Mouse (Mus musculus): ENCODE results near the gene Pgf. TPM values are rescaled to one million over a fixed set of nuclear protein-coding genes. Genes with fewer than 3 reads are reported as not detected.
A peak's percentile ranks its signal among the peaks of the same experiment; 100 is the strongest.
"Not testable (repeated sequence)": the region's sequence is repeated elsewhere in the genome, so short reads cannot be mapped to it uniquely, and the experiment has no call there.

The Pgf gene
- total RNA-seq, 2 experiments from 2014 or later, result 1.5 to 1.8 TPM

GRCm38 (mm10) chr12:85146355-85146754 is 31.2 kb downstream of the Pgf start:
- intact Hi-C loops (cut with DNase I), result loop anchor here (10.0 kb wide), 1 partner anchor 338 kb away; no protein-coding TSS in a partner anchor
- TF ChIP-seq CTCF (IDR thresholded peaks at IDR 0.05), result no peak
- Histone ChIP-seq H3K4me3 (no peak overlapping the region), H3K27ac (peak overlapping the region; percentile 44)
- DNase-seq, result no peak

GRCm38 (mm10) chr12:85145630-85146029 is 32.0 kb downstream of the Pgf start:
- peak; percentile 82 for DNase-seq
- no peak for TF ChIP-seq CTCF (IDR thresholded peaks at IDR 0.05)
- intact Hi-C loops (cut with DNase I), result loop anchor here (10.0 kb wide), 1 partner anchor 339 kb away; no protein-coding TSS in a partner anchor
- Histone ChIP-seq H3K4me3 (no peak overlapping the region), H3K27ac (peak overlapping the region; percentile 44)

GRCm38 (mm10) chr12:85144821-85145220 is 32.8 kb downstream of the Pgf start:
- intact Hi-C loops (cut with DNase I), result loop anchor here (10.0 kb wide), 1 partner anchor 340 kb away; no protein-coding TSS in a partner anchor
- Histone ChIP-seq H3K27ac (0 out of 2 replicates have a peak overlapping the region, but pooled peaks have one; percentile 20), H3K4me3 (no peak overlapping the region)
- no peak for TF ChIP-seq CTCF (IDR thresholded peaks at IDR 0.05)
- no peak for DNase-seq

GRCm38 (mm10) chr12:85144276-85144675 is 33.3 kb downstream of the Pgf start:
- TF ChIP-seq CTCF (IDR thresholded peaks at IDR 0.05), result peak; percentile 58
- DNase-seq, H3K27ac ChIP-seq, H3K4me3 ChIP-seq: not testable (repeated sequence)
- intact Hi-C loops (cut with DNase I), result loop anchor here (10.0 kb wide), 1 partner anchor 341 kb away; no protein-coding TSS in a partner anchor

- Histone ChIP-seq H3K27ac (peak overlapping the region; percentile 64; the same call in 1 of the 2 replicates), H3K4me3 (no peak overlapping the region)
- intact Hi-C loops (cut with DNase I), result loop anchor here (1.0 to 10.0 kb wide), 2 partner anchors 162 to 342 kb away; no protein-coding TSS in a partner anchor
- peak; percentile 90 for DNase-seq
- TF ChIP-seq CTCF (IDR thresholded peaks at IDR 0.05), result peak; percentile 96
Measured at GRCm38 (mm10) chr12:85142803-85143202, 34.8 kb downstream of the Pgf start.

- intact Hi-C loops (cut with DNase I), result loop anchor here (10.0 kb wide), 1 partner anchor 344 kb away; no protein-coding TSS in a partner anchor
- no peak for DNase-seq
- no peak overlapping the region for H3K27ac ChIP-seq
- no peak overlapping the region for H3K4me3 ChIP-seq
- no peak for TF ChIP-seq CTCF (IDR thresholded peaks at IDR 0.05)
Measured at GRCm38 (mm10) chr12:85141096-85141495, 36.5 kb downstream of the Pgf start.

- intact Hi-C loops (cut with DNase I), result loop anchor here (10.0 kb wide), 1 partner anchor 345 kb away; no protein-coding TSS in a partner anchor
- no peak for TF ChIP-seq CTCF (IDR thresholded peaks at IDR 0.05)
- DNase-seq, result no peak
- Histone ChIP-seq H3K27ac (no peak overlapping the region), H3K4me3 (0 out of 2 replicates have a peak overlapping the region, but pooled peaks have one; percentile 17)
Measured at GRCm38 (mm10) chr12:85140036-85140701, 37.4 kb downstream of the Pgf start.

- Histone ChIP-seq H3K27ac (no peak overlapping the region), H3K4me3 (no peak overlapping the region)
- intact Hi-C loops (cut with DNase I), result no loop called here
- DNase-seq, result no peak
- TF ChIP-seq CTCF (IDR thresholded peaks at IDR 0.05), result no peak
Measured at GRCm38 (mm10) chr12:85136627-85137026, 41.0 kb downstream of the Pgf start.

- Histone ChIP-seq H3K4me3 (no peak overlapping the region), H3K27ac (no peak overlapping the region)
- intact Hi-C loops (cut with DNase I), result no loop called here
- DNase-seq, result peak; percentile 47
- no peak for TF ChIP-seq CTCF (IDR thresholded peaks at IDR 0.05)
Measured at GRCm38 (mm10) chr12:85135513-85136470, 41.8 kb downstream of the Pgf start.

GRCm38 (mm10) chr12:85134043-85134794 is 43.4 kb downstream of the Pgf start:
- TF ChIP-seq CTCF (IDR thresholded peaks at IDR 0.05), result no peak
- no peak overlapping the region for H3K4me3 ChIP-seq
- intact Hi-C loops (cut with DNase I), result no loop called here
- H3K27ac ChIP-seq, result no peak overlapping the region
- DNase-seq, result no peak

- no peak for DNase-seq
- no peak overlapping the region for H3K4me3 ChIP-seq
- H3K27ac ChIP-seq, result no peak overlapping the region
- TF ChIP-seq CTCF (IDR thresholded peaks at IDR 0.05), result no peak
- intact Hi-C loops (cut with DNase I), result no loop called here
Measured at GRCm38 (mm10) chr12:85131361-85131760, 46.2 kb downstream of the Pgf start.

Data from gastrocnemius, adult 2 months (tissue).